Mouse (Mus musculus) stomach, postnatal 0 days (tissue): ENCODE results near the gene Sema3b.

Experiments used
- CTCF ChIP-seq: IDR thresholded peaks from 2 replicates; pipeline ENCODE4 v1.5.1; 2016; ENCODE audit warnings: antibody characterized with exemption, low read depth, mild to moderate bottlenecking, moderate library complexity
- EP300 ChIP-seq: optimal IDR thresholded peaks from 2 replicates; pipeline ENCODE3; 2016; ENCODE audit warnings: antibody characterized with exemption

DNA sequence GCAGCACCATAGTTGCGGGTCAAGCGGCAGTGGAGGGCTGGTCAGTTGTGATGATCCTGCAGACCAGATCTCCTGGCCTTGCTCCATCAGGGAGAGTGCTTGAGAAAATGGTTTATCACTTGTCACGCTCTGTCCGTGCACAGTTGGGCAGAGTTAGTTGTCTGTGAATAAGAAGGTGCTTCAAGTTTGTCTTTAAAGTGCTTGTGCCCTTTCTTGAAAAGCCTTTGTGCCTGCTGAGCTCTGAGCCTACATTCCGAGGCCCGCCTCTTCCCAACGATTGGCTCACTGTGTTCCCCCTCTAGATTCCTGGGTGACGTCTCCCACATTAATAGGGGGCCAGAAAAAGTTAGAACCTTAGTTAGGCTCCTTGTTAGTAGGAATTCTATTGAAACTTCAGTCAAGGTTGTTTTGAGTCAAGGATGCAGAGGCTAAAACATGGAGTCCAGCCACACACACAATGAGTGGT, 57.1 kb downstream of the Sema3b start:
- TF ChIP-seq EP300 (no peak), CTCF (no peak)
